Mouse (Mus musculus): ENCODE measurements at regions not wholly inside any gene's neighbourhood (a gene's known extent, or its start where the extent isn't known, plus 50 kb on each side); places are given as distances from the start of the nearest gene placed in this dataset.

- DNase-seq (ENCODE audit: low read depth): no peak
- TF ChIP-seq CTCF (IDR thresholded peaks at IDR 0.05; ENCODE audit: borderline replicate concordance, extremely low read depth, insufficient read depth, insufficient read length): no peak
- no peak for TF ChIP-seq POLR2A (IDR thresholded peaks at IDR 0.05; ENCODE audit: borderline replicate concordance, extremely low read depth, insufficient read depth, insufficient read length, poor library complexity, severe bottlenecking)
These were observed 1306.0 kb upstream of the 1700015G11Rik start for GRCm38 (mm10) chr7:53321539-53321938.

- peak; percentile 67 for DNase-seq (ENCODE audit: low read depth)
- TF ChIP-seq POLR2A (IDR thresholded peaks at IDR 0.05; ENCODE audit: borderline replicate concordance, extremely low read depth, insufficient read depth, insufficient read length, poor library complexity, severe bottlenecking) (no peak), CTCF (IDR thresholded peaks at IDR 0.05; ENCODE audit: borderline replicate concordance, extremely low read depth, insufficient read depth, insufficient read length) (no peak)
These were observed 1266.5 kb upstream of the 1700015G11Rik start for GRCm38 (mm10) chr7:53282016-53282415.

Measured in brain, embryonic 14.5 days (tissue).